Mouse (Mus musculus) heart, postnatal 0 days (tissue): Measurements from ENCODE around the gene Spin2d. TPM values are rescaled to one million over a fixed set of nuclear protein-coding genes. Genes with fewer than 3 reads are reported as not detected.
A peak's percentile ranks its signal among the peaks of the same experiment; 100 is the strongest.
"Not testable (repeated sequence)": the region's sequence is repeated elsewhere in the genome, so short reads cannot be mapped to it uniquely, and the experiment has no call there.

Experiments used
- ATAC-seq: fragments of 200-750 bp; cut with Nextera tagmentation; 2 replicates; pipeline ENCODE4 v1.8.0; 2017; ENCODE audit warnings: low read depth, moderate number of reproducible peaks, moderate library complexity; ENCODE audit not compliant: insufficient read depth
- DNase-seq: peaks from one replicate; pipeline ENCODE4 v3.0.0-alpha.2; 2016; ENCODE audit warnings: low spot score
- H3K27ac ChIP-seq: fragments of 300-500 bp; sonication (generic); 2 replicates; pipeline ENCODE4 v1.5.1; 2014; ENCODE audit warnings: low read depth, mild to moderate bottlenecking
- H3K27me3 ChIP-seq: fragments of 300-500 bp; sonication (generic); 2 replicates; pipeline ENCODE4 v1.6.1; 2014; ENCODE audit warnings: low read length, mixed read lengths; ENCODE audit not compliant: control insufficient read depth, insufficient read depth
- H3K36me3 ChIP-seq: fragments of 300-500 bp; sonication (generic); replicated peaks from 2 replicates; pipeline ENCODE4 v1.6.1; 2014; ENCODE audit warnings: low read length, mixed read lengths; ENCODE audit not compliant: control insufficient read depth, insufficient read depth
- H3K4me1 ChIP-seq: fragments of 300-500 bp; sonication (generic); 2 replicates; pipeline ENCODE4 v1.6.1; 2014; ENCODE audit warnings: antibody characterized with exemption; ENCODE audit not compliant: control insufficient read depth, insufficient read depth
- H3K4me2 ChIP-seq: fragments of 300-500 bp; sonication (generic); 2 replicates; pipeline ENCODE4 v1.6.1; 2014; ENCODE audit warnings: low read depth, mild to moderate bottlenecking, low read length, moderate library complexity
- H3K4me3 ChIP-seq: fragments of 300-500 bp; sonication (generic); 2 replicates; pipeline ENCODE4 v1.5.1; 2014; ENCODE audit warnings: low read depth, low read length
- H3K9ac ChIP-seq: fragments of 300-500 bp; sonication (generic); replicated peaks from 2 replicates; pipeline ENCODE4 v1.6.1; 2014; ENCODE audit warnings: low read depth, low read length, mixed read lengths
- H3K9me3 ChIP-seq: fragments of 300-500 bp; sonication (generic); replicated peaks from 2 replicates; pipeline ENCODE4 v1.6.1; 2016; ENCODE audit warnings: low read length; ENCODE audit not compliant: control insufficient read depth
- CTCF ChIP-seq: IDR thresholded peaks from 2 replicates; pipeline ENCODE4 v1.5.1; 2016; ENCODE audit warnings: antibody characterized with exemption, control low read depth, low read depth
- EP300 ChIP-seq: IDR thresholded peaks from 2 replicates; pipeline ENCODE4 v1.6.1; 2016; ENCODE audit warnings: antibody characterized with exemption, low read depth
- WGBS: fragments of 180-500 bp; shearing (Covaris S2); extraction: QIAGEN DNeasy Blood & Tissue Kit; methylation state at CpG from one replicate; pipeline ENCODE4 v1.1.7; 2014; 5-methylcytosine and 5-hydroxymethylcytosine counted together
- polyA plus RNA-seq: library from polyadenylated mRNA; unstranded; fragments of >200 nt; fragmentation: Nextera tagmentation; extraction: Ambion mirVana; gene quantifications from 2 replicates; pipeline ENCODE4 v1.2.1, GENCODE M21; 2015
- total RNA-seq: library from RNA; depleted of rRNA; stranded (reverse); fragments of >200 nt; gene quantifications from 2 replicates; pipeline ENCODE4 v1.2.3, GENCODE M21; 2014; ENCODE audit warnings: low replicate concordance; rRNA removed

Spin2d gene
- total RNA-seq, result not detected in 2 replicates
- not detected in 2 replicates for polyA plus RNA-seq

GRCm38 (mm10) chrX:73176889-73177288, at the start of gene Spin2d:
Spin2d (minus strand) TSS chrX:73176989.
- H3K27me3 ChIP-seq, H3K9me3 ChIP-seq, H3K4me1 ChIP-seq, H3K9ac ChIP-seq, H3K4me2 ChIP-seq, H3K4me3 ChIP-seq, H3K36me3 ChIP-seq, ATAC-seq, H3K27ac ChIP-seq, DNase-seq: not testable (repeated sequence)
- WGBS, result 60% methylated on average over 2 of the region's 15 CpGs

GRCm38 (mm10) chrX:73225365-73225764, 48.6 kb upstream of the Spin2d start:
- DNase-seq (no peak), ATAC-seq (no peak)
- no peak for TF ChIP-seq CTCF
- TF ChIP-seq EP300, result no peak
- Histone ChIP-seq H3K27ac (no peak overlapping the region), H3K9ac (no peak overlapping the region), H3K9me3 (no peaks in the 10 kb centered on the region), H3K27me3 (no peaks in the 10 kb centered on the region), H3K4me1 (no peaks in the 10 kb centered on the region), H3K4me2 (no peak overlapping the region), H3K36me3 (no peaks in the 10 kb centered on the region), H3K4me3 (no peak overlapping the region)
- 56% methylated on average over 1 of the region's 1 CpGs for WGBS

- not testable (repeated sequence) for H3K9me3 ChIP-seq, H3K4me3 ChIP-seq, H3K36me3 ChIP-seq, H3K27ac ChIP-seq, DNase-seq, H3K9ac ChIP-seq, H3K27me3 ChIP-seq, ATAC-seq, H3K4me2 ChIP-seq, H3K4me1 ChIP-seq
- WGBS, result 67% methylated on average over 11 of the region's 19 CpGs
Observed at GRCm38 (mm10) chrX:73213819-73214564, 37.2 kb upstream of the Spin2d start, which contains the start of gene Xlr4b. Xlr4b (plus strand) TSS chrX:73214333.

- H3K36me3 ChIP-seq, H3K9me3 ChIP-seq, H3K4me2 ChIP-seq, H3K4me3 ChIP-seq, H3K4me1 ChIP-seq, H3K27me3 ChIP-seq, H3K9ac ChIP-seq, H3K27ac ChIP-seq, ATAC-seq: not testable (repeated sequence)
- DNase-seq, result peak; percentile 5
- 75% methylated on average over 12 of the region's 12 CpGs for WGBS
Observed at GRCm38 (mm10) chrX:73191934-73192333, 15.1 kb upstream of the Spin2d start, which contains the start of gene Xlr3b. Xlr3b (plus strand) TSS chrX:73192207.

- not testable (repeated sequence) for H3K4me1 ChIP-seq, H3K36me3 ChIP-seq, H3K4me2 ChIP-seq, H3K27ac ChIP-seq, H3K27me3 ChIP-seq, DNase-seq, H3K4me3 ChIP-seq, H3K9ac ChIP-seq, ATAC-seq, H3K9me3 ChIP-seq
- WGBS, result no CpG with 5 or more reads among the region's 7 CpGs
Observed at GRCm38 (mm10) chrX:73149350-73149749, 27.4 kb downstream of the Spin2d start, which contains the start of gene DXBay18. DXBay18 (minus strand) TSS chrX:73149450.

- not testable (repeated sequence) for H3K9me3 ChIP-seq, H3K4me1 ChIP-seq, ATAC-seq, H3K9ac ChIP-seq, DNase-seq, H3K27ac ChIP-seq, H3K4me3 ChIP-seq, H3K4me2 ChIP-seq, H3K27me3 ChIP-seq, H3K36me3 ChIP-seq
- WGBS, result no CpG with 5 or more reads among the region's 20 CpGs
Observed at GRCm38 (mm10) chrX:73148496-73148895, 28.3 kb downstream of the Spin2d start, which contains the start of gene Xlr5b. Xlr5b (plus strand) TSS chrX:73148796.

GRCm38 (mm10) chrX:73143218-73143618, 33.6 kb downstream of the Spin2d start:
- not testable (repeated sequence) for H3K4me2 ChIP-seq, H3K4me3 ChIP-seq, ATAC-seq, H3K9me3 ChIP-seq, H3K4me1 ChIP-seq, H3K9ac ChIP-seq, H3K27me3 ChIP-seq, H3K36me3 ChIP-seq, H3K27ac ChIP-seq, DNase-seq
- WGBS, result no CpG with 5 or more reads among the region's 7 CpGs
